Mouse (Mus musculus) G1E (cell line): ENCODE measurements around the gene Acadm.

Experiments
- CTCF ChIP-seq: IDR thresholded peaks from 2 replicates; pipeline ENCODE4 v1.5.1; 2012; ENCODE audit warnings: low read depth, low read length, inconsistent platforms, mixed read lengths
- GATA2 ChIP-seq: IDR thresholded peaks from 2 replicates; pipeline ENCODE4 v1.6.1; 2012; ENCODE audit warnings: low read depth, low read length, inconsistent platforms, borderline replicate concordance

GRCm38 (mm10) chr3:153973949-153974760 is 29.7 kb upstream of the Acadm start:
- TF ChIP-seq CTCF (no peak), GATA2 (no peak)
